Mouse (Mus musculus) olfactory bulb, adult 2 months (tissue): ENCODE data around the gene Gm13889.

Experiments used
- CTCF ChIP-seq: fragments of 200-500 bp; IDR thresholded peaks from 2 replicates; pipeline ENCODE4 v1.5.1; 2012; ENCODE audit warnings: low read depth, mild to moderate bottlenecking, low read length, moderate library complexity; ENCODE audit not compliant: insufficient read depth
- POLR2A ChIP-seq: fragments of 200-500 bp; IDR thresholded peaks from 2 replicates; pipeline ENCODE4 v1.6.1; 2012; ENCODE audit warnings: mild to moderate bottlenecking, low read depth, low read length, moderate library complexity; ENCODE audit not compliant: insufficient read depth

GRCm38 (mm10) chr2:93919093-93919492, 37.9 kb downstream of the Gm13889 start:
- TF ChIP-seq CTCF (no peak), POLR2A (no peak)
